Mouse (Mus musculus) liver, embryonic 13.5 days (tissue): ENCODE measurements at regions not wholly inside any gene's neighbourhood (a gene's known extent, or its start where the extent isn't known, plus 50 kb on each side); places are given as distances from the start of the nearest gene placed in this dataset.

Source experiments
- ATAC-seq: fragments of 200-750 bp; cut with Nextera tagmentation; 2 replicates; pipeline ENCODE4 v1.8.0; 2017; ENCODE audit warnings: low read depth, mild to moderate bottlenecking, moderate number of reproducible peaks, moderate library complexity
- DNase-seq: peaks from one replicate; pipeline ENCODE4 v3.0.0; 2022
- H3K27ac ChIP-seq: fragments of 300-500 bp; sonication (generic); 2 replicates; pipeline ENCODE4 v1.5.1; 2015; ENCODE audit warnings: moderate library complexity, mild to moderate bottlenecking, inconsistent platforms
- H3K27me3 ChIP-seq: fragments of 300-500 bp; sonication (generic); 2 replicates; pipeline ENCODE4 v1.6.1; 2015; ENCODE audit warnings: mild to moderate bottlenecking, inconsistent platforms
- H3K36me3 ChIP-seq: fragments of 300-500 bp; sonication (generic); 2 replicates; pipeline ENCODE4 v1.6.1; 2015; ENCODE audit warnings: mild to moderate bottlenecking, inconsistent platforms
- H3K4me1 ChIP-seq: fragments of 300-500 bp; sonication (generic); replicated peaks from 2 replicates; pipeline ENCODE4 v1.6.1; 2015; ENCODE audit warnings: inconsistent platforms
- H3K4me2 ChIP-seq: fragments of 300-500 bp; sonication (generic); 2 replicates; pipeline ENCODE4 v1.6.1; 2015; ENCODE audit warnings: inconsistent platforms, mild to moderate bottlenecking, moderate library complexity
- H3K4me3 ChIP-seq: fragments of 300-500 bp; sonication (generic); replicated peaks from 2 replicates; pipeline ENCODE4 v1.5.1; 2015; ENCODE audit warnings: mild to moderate bottlenecking, inconsistent platforms
- H3K9ac ChIP-seq: fragments of 300-500 bp; sonication (generic); 2 replicates; pipeline ENCODE4 v1.6.1; 2015; ENCODE audit warnings: mild to moderate bottlenecking, inconsistent platforms
- H3K9me3 ChIP-seq: fragments of 300-500 bp; sonication (generic); replicated peaks from 2 replicates; pipeline ENCODE4 v1.6.1; 2016; ENCODE audit warnings: inconsistent platforms
- WGBS: fragments of 180-500 bp; shearing (Covaris S2); methylation state at CpG from one replicate; pipeline ENCODE4 v1.1.7; 2015; ENCODE audit not compliant: insufficient replicate concordance; 5-methylcytosine and 5-hydroxymethylcytosine counted together

DNA sequence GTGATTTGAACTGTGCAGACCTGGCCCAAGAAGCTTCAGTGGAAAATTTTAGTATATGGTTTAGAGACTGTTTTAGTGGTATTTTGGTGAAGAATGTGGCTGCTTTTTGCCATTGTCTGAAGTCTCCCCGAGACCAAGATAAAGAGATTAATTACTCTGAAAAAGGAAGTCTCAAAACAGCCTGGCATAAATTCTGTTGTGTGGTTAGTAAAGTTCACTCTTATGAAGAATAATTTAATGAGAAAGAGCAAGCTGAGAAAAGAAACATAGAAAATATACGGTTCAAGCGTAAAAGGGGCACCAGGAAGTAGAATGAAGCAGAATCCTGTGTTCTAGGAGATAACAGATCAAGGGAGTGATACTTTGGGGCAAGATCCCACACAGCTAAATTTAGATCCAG, 144.0 kb upstream of the Palmd start:
- no peak overlapping the region for H3K4me2 ChIP-seq
- ATAC-seq, result no peak
- 39% methylated on average over 3 of the region's 3 CpGs for WGBS
- no peaks in the 10 kb centered on the region for H3K36me3 ChIP-seq
- DNase-seq, result no peak
- H3K9me3 ChIP-seq, result no peaks in the 10 kb centered on the region
- H3K27me3 ChIP-seq, result no peaks in the 10 kb centered on the region
- H3K27ac ChIP-seq, result no peak overlapping the region
- H3K4me3 ChIP-seq, result no peak overlapping the region
- no peaks in the 10 kb centered on the region for H3K4me1 ChIP-seq
- H3K9ac ChIP-seq, result no peak overlapping the region

- no peaks in the 10 kb centered on the region for H3K36me3 ChIP-seq
- no peak overlapping the region for H3K9ac ChIP-seq
- H3K4me1 ChIP-seq, result no peaks in the 10 kb centered on the region
- no peak overlapping the region for H3K4me3 ChIP-seq
- H3K4me2 ChIP-seq, result no peak overlapping the region
- H3K27ac ChIP-seq, result no peak overlapping the region
- no peaks in the 10 kb centered on the region for H3K27me3 ChIP-seq
- H3K9me3 ChIP-seq, result no peaks in the 10 kb centered on the region
- WGBS, result 59% methylated on average over 4 of the region's 4 CpGs
- no peak for DNase-seq
- no peak for ATAC-seq
Measured at GRCm38 (mm10) chr3:117112304-117112703, 143.5 kb upstream of the Palmd start.

- DNase-seq, result no peak
- no peak overlapping the region for H3K27ac ChIP-seq
- H3K9me3 ChIP-seq, result no peaks in the 10 kb centered on the region
- no peaks in the 10 kb centered on the region for H3K27me3 ChIP-seq
- no peak overlapping the region for H3K4me2 ChIP-seq
- 56% methylated on average over 8 of the region's 8 CpGs for whole genome bisulfite sequencing
- ATAC-seq, result no peak
- H3K4me3 ChIP-seq, result no peak overlapping the region
- H3K4me1 ChIP-seq, result no peaks in the 10 kb centered on the region
- no peaks in the 10 kb centered on the region for H3K36me3 ChIP-seq
- no peak overlapping the region for H3K9ac ChIP-seq
Measured at GRCm38 (mm10) chr3:117108966-117109700, 140.3 kb upstream of the Palmd start.

GRCm38 (mm10) chr3:117107986-117108385, 139.2 kb upstream of the Palmd start:
- H3K27ac ChIP-seq, result no peak overlapping the region
- H3K4me2 ChIP-seq, result no peak overlapping the region
- ATAC-seq, result no peak
- DNase-seq, result no peak
- no peaks in the 10 kb centered on the region for H3K27me3 ChIP-seq
- WGBS, result 60% methylated on average over 6 of the region's 6 CpGs
- H3K4me3 ChIP-seq, result no peak overlapping the region
- no peaks in the 10 kb centered on the region for H3K9me3 ChIP-seq
- no peaks in the 10 kb centered on the region for H3K36me3 ChIP-seq
- no peak overlapping the region for H3K9ac ChIP-seq
- no peaks in the 10 kb centered on the region for H3K4me1 ChIP-seq

- no peak overlapping the region for H3K4me2 ChIP-seq
- no peak overlapping the region for H3K9ac ChIP-seq
- WGBS, result 64% methylated on average over 3 of the region's 3 CpGs
- no peaks in the 10 kb centered on the region for H3K9me3 ChIP-seq
- no peaks in the 10 kb centered on the region for H3K4me1 ChIP-seq
- no peak overlapping the region for H3K27ac ChIP-seq
- H3K36me3 ChIP-seq, result no peaks in the 10 kb centered on the region
- DNase-seq, result no peak
- no peak for ATAC-seq
- no peaks in the 10 kb centered on the region for H3K27me3 ChIP-seq
- H3K4me3 ChIP-seq, result no peak overlapping the region
Measured at GRCm38 (mm10) chr3:117107378-117107777, 138.6 kb upstream of the Palmd start.

DNA sequence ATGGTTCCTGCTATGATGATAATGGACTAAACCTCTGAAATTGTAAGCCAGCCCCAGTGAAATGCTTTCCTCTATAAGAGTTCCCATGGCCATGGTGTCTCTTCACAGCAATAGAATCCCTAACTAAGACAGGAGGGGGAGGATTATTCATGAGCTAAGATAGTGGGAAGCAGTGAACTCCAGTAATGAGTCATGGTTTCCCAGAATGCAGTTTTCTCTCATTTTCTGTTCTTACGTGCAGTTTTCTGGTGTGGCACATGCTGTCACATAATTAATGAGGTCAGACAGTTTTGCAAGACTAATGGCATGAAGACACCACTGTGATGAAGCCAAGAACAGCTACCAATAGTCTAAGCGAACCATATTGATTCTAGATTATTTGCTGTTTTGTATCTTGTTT, 118.9 kb upstream of the Palmd start:
- no peak for ATAC-seq
- DNase-seq, result no peak
- WGBS, result 50% methylated on average over 2 of the region's 2 CpGs
- Histone ChIP-seq H3K4me3 (no peak overlapping the region), H3K27me3 (no peaks in the 10 kb centered on the region), H3K4me2 (no peak overlapping the region), H3K36me3 (no peaks in the 10 kb centered on the region), H3K9ac (no peak overlapping the region), H3K27ac (no peak overlapping the region), H3K9me3 (no peaks in the 10 kb centered on the region), H3K4me1 (no peaks in the 10 kb centered on the region)

DNA sequence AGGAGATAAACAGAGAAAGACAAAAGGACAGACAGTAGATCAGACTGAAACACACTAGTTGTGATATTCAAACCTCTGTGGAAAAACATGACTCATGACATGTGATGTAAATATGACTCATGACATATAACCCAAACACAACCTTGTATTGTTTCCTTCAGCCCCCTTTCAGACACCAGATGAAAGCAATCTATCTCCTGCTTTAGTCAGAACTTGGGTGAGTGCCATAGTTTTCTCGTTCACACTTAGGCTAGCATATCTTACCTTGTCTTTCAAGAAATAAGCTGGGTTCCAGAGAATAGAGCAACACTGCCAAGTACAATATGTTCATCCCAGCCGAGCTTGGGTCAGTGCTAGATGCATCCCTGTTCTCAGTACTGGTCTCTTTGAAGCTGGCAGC, 107.9 kb upstream of the Palmd start:
- WGBS, result 38% methylated on average over 2 of the region's 2 CpGs
- ATAC-seq, result no peak
- Histone ChIP-seq H3K4me1 (no peaks in the 10 kb centered on the region), H3K36me3 (no peaks in the 10 kb centered on the region), H3K9ac (no peak overlapping the region), H3K27me3 (no peaks in the 10 kb centered on the region), H3K4me2 (no peak overlapping the region), H3K9me3 (no peaks in the 10 kb centered on the region), H3K27ac (no peak overlapping the region), H3K4me3 (no peak overlapping the region)
- DNase-seq, result no peak

GRCm38 (mm10) chr3:117073399-117073798, 104.6 kb upstream of the Palmd start:
- Histone ChIP-seq H3K27ac (no peak overlapping the region), H3K36me3 (no peaks in the 10 kb centered on the region), H3K4me1 (no peaks in the 10 kb centered on the region), H3K27me3 (no peaks in the 10 kb centered on the region), H3K9me3 (no peaks in the 10 kb centered on the region), H3K4me2 (no peak overlapping the region), H3K9ac (no peak overlapping the region), H3K4me3 (no peak overlapping the region)
- 58% methylated on average over 4 of the region's 4 CpGs for WGBS
- DNase-seq (no peak), ATAC-seq (no peak)

DNA sequence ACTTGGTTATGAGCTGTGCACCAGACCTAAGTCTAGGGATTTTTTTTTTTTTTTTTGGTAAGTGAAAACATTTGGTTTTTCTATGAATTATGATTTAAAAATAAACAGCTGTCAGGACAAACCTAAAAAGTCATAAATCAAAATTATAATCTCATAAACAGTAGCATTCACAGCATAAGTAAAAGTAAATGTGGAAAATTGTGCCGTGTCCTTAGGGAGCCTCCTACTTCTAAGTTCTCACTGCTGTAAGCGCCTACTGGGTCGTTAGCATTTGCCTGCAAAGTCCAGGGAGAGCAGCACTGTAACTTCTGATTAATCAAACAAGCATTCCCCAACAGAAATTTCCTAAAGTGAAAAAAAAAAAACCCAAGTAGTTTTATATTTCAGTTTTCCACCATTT, 104.2 kb upstream of the Palmd start:
- no peaks in the 10 kb centered on the region for H3K27me3 ChIP-seq
- WGBS, result 55% methylated on average over 3 of the region's 3 CpGs
- H3K27ac ChIP-seq, result no peak overlapping the region
- H3K36me3 ChIP-seq, result no peaks in the 10 kb centered on the region
- H3K4me1 ChIP-seq, result no peaks in the 10 kb centered on the region
- no peak for ATAC-seq
- H3K4me2 ChIP-seq, result no peak overlapping the region
- H3K9ac ChIP-seq, result no peak overlapping the region
- no peaks in the 10 kb centered on the region for H3K9me3 ChIP-seq
- DNase-seq, result no peak
- no peak overlapping the region for H3K4me3 ChIP-seq

- ATAC-seq, result no peak
- Histone ChIP-seq H3K9ac (no peak overlapping the region), H3K36me3 (no peaks in the 10 kb centered on the region), H3K27ac (no peak overlapping the region), H3K4me3 (no peak overlapping the region), H3K4me1 (no peaks in the 10 kb centered on the region), H3K4me2 (no peak overlapping the region), H3K9me3 (no peaks in the 10 kb centered on the region), H3K27me3 (no peaks in the 10 kb centered on the region)
- no peak for DNase-seq
- 74% methylated on average over 5 of the region's 5 CpGs for whole genome bisulfite sequencing
Measured at GRCm38 (mm10) chr3:117071851-117072250, 103.1 kb upstream of the Palmd start.

DNA sequence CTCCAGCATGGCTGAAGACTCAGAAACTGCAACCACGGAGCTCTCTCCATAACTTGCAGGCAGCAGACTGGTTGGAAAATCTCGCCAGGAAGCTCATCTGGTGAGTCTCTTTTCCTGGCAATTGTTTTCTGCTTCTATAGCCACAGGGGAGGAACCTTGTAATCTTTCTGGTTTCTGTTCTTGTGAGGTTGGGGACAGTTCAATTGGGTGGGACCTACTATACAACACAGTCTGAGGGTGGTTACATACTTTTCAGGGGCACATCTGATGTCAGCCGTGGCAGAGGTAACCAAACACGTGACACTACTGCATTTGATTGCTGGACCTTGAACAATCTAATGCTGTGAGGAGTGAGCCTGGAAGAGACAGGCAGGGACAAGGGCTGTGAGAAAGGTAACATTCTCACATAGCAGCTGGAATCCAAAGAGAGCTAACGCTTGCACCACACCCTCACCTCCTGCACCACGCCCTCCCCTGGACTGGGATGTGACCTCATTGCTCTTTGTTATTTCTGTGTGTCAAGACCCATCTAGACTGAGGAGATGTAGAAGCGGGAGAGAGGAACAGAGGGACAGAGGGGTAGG, 98.8 kb upstream of the Palmd start:
- no peak overlapping the region for H3K4me2 ChIP-seq
- H3K9me3 ChIP-seq, result no peaks in the 10 kb centered on the region
- H3K27me3 ChIP-seq, result no peaks in the 10 kb centered on the region
- DNase-seq (no peak), ATAC-seq (no peak)
- no peak overlapping the region for H3K4me3 ChIP-seq
- H3K9ac ChIP-seq, result no peak overlapping the region
- WGBS, result 41% methylated on average over 7 of the region's 7 CpGs
- no peaks in the 10 kb centered on the region for H3K4me1 ChIP-seq
- no peaks in the 10 kb centered on the region for H3K36me3 ChIP-seq
- H3K27ac ChIP-seq, result no peak overlapping the region

GRCm38 (mm10) chr3:117065904-117066303, 97.1 kb upstream of the Palmd start:
- no peak overlapping the region for H3K9ac ChIP-seq
- H3K4me2 ChIP-seq, result no peak overlapping the region
- no peaks in the 10 kb centered on the region for H3K27me3 ChIP-seq
- H3K27ac ChIP-seq, result no peak overlapping the region
- H3K4me1 ChIP-seq, result no peaks in the 10 kb centered on the region
- 54% methylated on average over 2 of the region's 2 CpGs for WGBS
- H3K36me3 ChIP-seq, result no peaks in the 10 kb centered on the region
- ATAC-seq (no peak), DNase-seq (no peak)
- no peaks in the 10 kb centered on the region for H3K9me3 ChIP-seq
- no peak overlapping the region for H3K4me3 ChIP-seq
